Mouse (Mus musculus): ENCODE results near the gene Msn.

DNA sequence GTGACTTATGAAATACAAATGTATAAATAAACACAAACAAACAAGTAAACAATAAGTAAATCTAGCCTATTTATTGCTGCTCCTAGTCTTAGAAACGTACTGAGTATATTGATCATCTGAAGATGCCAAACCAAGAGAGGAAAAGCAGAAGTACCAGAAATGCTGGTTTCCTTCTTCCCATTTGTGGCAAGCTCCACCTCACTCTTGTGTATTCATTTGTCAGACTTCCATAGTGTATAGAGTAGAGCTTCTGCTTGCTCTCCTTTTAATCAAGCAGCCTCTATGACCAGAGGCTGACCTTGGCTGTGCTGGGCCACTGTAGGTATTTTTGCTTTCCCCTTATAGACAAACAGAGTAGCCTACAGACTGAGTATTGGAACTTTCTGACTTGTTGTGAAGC is 21.5 kb downstream of the Msn start:
- no peak for TF ChIP-seq CTCF (IDR thresholded peaks at IDR 0.05; ENCODE audit: extremely low read depth, insufficient read length, insufficient replicate concordance, low read depth, low read length)
- no peak for TF ChIP-seq POLR2A (IDR thresholded peaks at IDR 0.05; ENCODE audit: low read depth, low read length)

Measured in small intestine, adult 2 months (tissue).